Mouse (Mus musculus): Measurements from ENCODE around the gene Fev. TPM values are rescaled to one million over a fixed set of nuclear protein-coding genes. Genes with fewer than 3 reads are reported as not detected.

Gene Fev
- under 1 TPM in 1 of 4 experiments, not detected in 3; 0.37 TPM for total RNA-seq (2022)

GRCm38 (mm10) chr1:74885369-74886042 is at the start of gene Fev:
Gene Fev, minus strand, starts transcription at chr1:74885419.
- DNase-seq (ENCODE audit: low spot score in 2 of 2), result no peak

DNA sequence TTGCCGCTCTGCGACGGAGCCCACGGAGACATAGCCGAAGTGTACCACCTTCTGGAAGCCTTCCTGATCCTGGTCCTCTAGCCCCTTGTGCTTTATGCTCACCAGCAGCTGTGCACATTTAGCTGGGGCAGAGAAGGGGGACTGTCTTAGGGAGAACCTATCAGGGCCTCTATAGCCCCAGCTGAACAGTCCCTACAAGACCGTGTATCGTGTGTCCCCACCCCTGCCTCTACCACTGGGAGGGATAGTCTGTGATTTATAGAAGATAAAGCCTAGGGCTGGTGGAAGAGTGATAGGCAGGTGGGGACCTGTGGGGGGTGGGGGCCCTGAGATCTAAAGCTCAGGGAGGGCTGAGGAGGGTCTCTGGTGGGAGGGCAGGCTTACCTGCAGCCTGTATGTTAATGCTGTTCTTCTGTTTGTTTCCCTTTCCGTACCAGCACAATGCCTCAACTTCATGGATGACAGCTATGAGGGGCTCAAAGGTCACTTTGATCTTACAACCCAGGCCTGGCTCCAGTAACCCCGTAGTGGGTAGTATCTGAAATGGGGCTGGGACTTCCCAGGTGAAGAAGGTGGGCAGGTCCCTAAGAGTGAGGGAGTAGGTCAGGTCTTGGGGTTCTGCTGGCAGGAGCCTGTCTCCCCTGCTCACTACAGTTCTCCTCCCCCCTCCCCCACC is 42.5 kb upstream of the Fev start:
- no peak for DNase-seq (ENCODE audit: low spot score in 2 of 2)

GRCm38 (mm10) chr1:74926721-74927120 is 41.5 kb upstream of the Fev start:
- no peak for DNase-seq (ENCODE audit: low spot score in 2 of 2)

- no peak for DNase-seq (ENCODE audit: low spot score in 2 of 2)
Observed at GRCm38 (mm10) chr1:74924464-74924863, 39.2 kb upstream of the Fev start.

GRCm38 (mm10) chr1:74915706-74916105 is 30.5 kb upstream of the Fev start:
- no peak for DNase-seq (ENCODE audit: low spot score in 2 of 2)

- DNase-seq (ENCODE audit: low spot score in 2 of 2), result no peak
Observed at GRCm38 (mm10) chr1:74902191-74902590, 17.0 kb upstream of the Fev start.

DNA sequence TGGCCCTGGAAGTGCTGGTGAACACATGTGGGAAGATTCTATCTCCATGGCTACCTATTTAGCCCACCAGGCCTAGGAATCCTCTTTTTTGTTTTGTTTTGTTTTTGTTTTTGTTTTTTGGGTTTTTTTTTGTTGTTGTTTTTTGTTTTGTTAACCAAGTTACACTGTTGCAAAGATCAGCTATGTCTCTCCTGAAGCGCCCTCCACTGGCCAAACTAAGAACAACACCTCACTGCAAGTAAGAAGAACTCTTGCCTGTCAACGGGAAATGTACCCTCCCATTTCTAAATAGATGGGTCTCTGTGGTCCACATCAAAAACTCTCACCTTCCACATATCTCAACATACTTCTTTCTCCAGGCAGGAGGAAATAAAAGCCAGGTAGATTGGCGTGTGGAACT is 16.5 kb upstream of the Fev start:
- DNase-seq (ENCODE audit: low spot score in 2 of 2), result peak in 1 of 2 experiments; percentile 55

DNA sequence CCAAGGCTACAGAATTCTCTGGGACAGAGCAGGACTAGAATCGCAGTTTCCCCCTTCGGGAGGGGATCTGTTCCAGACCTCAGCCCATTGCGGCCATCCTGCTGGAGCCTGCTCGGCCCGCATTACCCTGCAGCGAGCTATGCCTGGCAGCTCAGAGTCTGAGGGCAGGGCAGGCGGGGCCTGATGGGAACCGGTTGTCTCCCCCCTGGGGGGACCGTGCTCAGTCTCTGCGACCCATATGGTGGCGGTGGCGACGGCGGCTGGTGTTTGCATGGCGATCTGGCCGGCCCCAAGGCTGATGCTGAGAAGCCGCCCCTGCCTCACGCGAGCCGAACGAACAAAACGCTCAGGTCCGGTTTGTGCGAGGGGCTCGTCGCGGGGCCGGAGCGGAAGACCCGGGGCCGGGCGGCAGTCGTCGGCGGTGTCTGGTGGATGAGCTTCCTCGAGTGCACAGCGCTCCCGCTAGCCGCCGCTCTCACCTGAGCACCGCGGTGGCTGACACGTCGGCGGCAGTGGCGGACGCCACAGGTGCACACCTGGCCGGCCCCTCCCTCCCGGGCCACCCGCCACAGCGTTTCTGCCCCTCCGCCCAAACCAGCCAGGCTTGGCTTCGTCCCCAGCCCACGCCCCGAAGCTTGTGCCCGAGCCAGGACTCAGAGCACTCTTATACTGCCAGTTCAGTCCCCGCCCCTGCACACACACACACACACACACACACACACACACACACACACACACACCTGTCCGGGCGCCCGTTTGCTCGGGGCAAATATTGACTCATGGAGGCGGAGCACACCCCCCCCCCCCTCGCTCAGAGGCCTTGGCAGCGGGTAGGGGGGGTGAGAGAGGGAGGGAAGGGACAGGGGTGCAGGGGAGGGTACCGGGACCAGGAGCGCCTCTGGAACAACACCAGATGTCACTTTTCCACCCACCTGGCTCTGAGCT is 15.4 kb upstream of the Fev start:
- DNase-seq (ENCODE audit: low spot score in 2 of 2), result no peak

GRCm38 (mm10) chr1:74898656-74899431 is 13.6 kb upstream of the Fev start:
- no peak for DNase-seq (ENCODE audit: low spot score in 2 of 2)

DNA sequence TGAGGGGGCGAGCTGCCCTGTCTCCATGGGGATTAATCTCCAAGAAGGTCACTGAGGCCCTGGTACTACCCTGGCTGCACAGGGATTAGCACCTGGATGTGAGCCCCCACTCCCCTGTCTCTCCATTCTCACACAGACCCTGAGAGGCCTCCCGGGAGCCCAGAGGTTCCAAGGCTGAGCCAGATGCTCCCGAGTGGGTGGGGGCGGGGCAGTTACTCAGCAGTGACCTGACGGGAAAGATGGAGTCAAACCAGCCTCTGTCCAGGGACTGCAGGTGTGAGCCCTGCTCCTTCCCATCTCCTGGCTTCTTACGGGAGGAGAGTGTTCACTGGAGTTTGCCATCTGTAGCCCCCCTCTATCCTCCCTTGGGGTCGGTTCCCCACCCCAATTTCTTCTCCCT is 12.8 kb upstream of the Fev start:
- no peak for DNase-seq (ENCODE audit: low spot score in 2 of 2)

- DNase-seq (ENCODE audit: low spot score in 2 of 2), result no peak
Observed at GRCm38 (mm10) chr1:74894966-74895365, 9.7 kb upstream of the Fev start.

DNA sequence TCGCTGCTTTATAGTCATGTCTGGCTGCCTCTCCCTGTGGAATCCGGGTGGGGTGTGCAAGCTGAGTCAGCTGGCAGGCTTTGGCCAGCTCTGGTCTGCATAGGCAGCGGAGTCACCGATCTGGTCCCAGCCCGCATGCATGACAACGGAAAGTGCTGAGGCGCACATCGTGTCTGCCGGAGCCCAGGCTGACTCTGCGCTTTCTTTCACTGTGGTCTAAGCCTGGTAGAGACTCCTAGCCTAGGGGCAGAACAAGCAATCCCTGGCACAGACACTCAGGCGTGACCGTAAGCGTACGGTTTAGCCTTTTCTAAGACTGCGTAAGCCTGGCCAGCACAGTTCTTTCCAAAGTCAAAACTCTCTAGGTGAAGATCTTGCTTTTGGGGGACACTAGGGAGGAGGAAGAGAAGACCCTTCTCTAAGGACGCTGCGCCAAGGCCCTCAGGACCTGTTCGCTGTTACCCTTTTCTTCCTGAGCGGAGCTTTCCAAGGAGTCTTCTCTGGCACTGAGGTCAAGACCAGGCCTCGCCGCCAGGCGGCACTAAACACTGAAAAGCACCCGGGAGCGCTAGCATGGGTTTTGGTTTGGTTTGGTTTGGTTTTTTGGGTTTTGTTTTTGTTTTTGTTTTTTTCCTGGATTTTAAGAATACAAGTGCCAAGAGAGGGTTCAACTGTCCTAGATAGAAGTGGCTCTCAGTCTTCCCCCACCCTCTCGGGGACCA is 8.1 kb upstream of the Fev start, which contains the start of gene Cryba2:
TSS of gene Cryba2 (minus strand) at position 10 of the 722 bp plus-strand sequence.
- no peak for DNase-seq (ENCODE audit: low spot score in 2 of 2)

DNA sequence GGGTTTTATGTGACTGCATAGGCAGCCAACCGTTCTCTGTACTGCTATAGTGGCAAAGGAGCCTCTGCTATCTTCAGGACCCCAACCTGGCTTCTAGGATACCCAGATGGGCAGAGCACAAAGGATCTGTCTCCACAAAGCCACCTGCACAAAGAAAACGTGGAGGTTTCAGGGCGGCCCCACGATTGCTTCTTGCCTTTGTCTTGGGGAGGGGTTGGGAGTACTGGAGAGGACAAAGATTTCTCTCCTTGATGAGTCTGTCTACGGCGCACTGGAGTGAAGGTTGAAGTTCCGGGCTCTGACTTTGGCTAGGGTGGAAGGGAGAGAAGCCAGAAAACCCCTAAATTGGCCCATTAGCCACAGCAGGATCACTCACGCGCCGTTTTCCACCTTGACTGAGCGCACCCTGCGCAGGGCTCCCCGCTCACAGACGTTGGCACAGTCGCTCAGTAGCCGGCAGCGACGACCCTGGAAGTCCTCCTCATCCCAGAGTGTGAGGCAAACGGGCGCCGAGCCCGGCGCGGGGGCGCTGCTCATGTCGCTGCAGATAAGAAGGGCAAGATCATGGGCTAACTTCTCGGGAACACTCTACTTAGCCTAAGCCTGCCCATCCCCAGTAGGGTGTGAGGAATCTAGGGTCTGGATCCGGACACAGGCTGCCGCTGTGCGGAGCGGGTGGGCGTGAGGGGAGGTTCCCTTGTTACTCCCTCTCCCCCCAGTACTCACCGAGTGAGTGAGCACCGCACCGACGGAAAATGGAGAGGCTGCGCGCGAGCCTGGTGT is 7.3 kb upstream of the Fev start:
- DNase-seq (ENCODE audit: low spot score in 2 of 2), result no peak

GRCm38 (mm10) chr1:74891513-74891912 is 6.3 kb upstream of the Fev start:
- no peak for DNase-seq (ENCODE audit: low spot score in 2 of 2)

DNA sequence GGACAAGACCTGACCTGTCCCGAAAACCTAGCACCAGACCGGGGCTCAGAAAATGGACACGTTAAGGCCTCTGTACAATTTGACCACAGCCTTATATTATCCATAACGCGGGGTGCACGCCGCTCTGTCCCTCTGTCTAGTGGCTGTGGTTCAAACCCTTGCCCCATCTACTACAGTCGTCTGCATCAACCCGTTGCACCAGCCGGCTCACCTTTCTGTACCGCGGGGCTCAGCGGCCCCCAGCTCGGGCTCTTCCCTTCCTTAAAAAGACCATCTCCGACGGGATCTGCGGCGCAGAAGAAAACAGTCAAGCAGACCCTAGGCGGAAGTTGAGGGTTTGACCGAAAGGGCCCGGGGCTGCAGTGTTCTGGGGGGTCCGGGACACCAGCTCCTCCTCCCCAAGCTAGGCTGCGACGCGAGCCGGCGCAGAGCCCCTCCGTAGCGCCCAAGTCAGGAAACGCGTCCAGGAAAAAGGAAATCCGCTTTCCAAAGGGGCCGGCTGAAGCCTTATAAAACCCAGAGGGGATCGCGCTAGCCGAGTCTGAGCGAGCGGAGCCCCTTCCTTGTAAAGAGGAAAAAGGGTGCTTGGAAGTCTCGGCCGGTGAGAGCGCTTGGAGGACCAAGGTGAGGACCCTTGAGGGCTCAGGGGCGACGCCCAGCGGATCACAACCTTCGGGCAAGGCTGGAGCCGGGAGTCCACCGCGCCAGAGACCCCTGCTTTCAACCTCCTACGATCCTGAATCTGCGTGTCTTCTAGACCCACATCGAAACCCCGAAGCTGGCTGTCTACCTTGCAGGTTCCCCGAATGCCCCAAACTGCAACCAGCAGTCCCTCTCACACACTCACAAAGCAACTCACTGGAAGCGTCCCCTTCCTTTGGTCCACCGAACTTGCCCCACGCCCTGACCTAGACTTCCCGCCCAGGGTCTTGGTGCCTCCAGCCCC is 750 bp downstream of the Fev start:
- DNase-seq (ENCODE audit: low spot score in 2 of 2), result no peak

- no peak for DNase-seq (ENCODE audit: low spot score in 2 of 2)
Observed at GRCm38 (mm10) chr1:74883441-74883840, 1.8 kb downstream of the Fev start.

- DNase-seq (ENCODE audit: low spot score in 2 of 2), result no peak
Observed at GRCm38 (mm10) chr1:74882828-74883227, 2.4 kb downstream of the Fev start.

DNA sequence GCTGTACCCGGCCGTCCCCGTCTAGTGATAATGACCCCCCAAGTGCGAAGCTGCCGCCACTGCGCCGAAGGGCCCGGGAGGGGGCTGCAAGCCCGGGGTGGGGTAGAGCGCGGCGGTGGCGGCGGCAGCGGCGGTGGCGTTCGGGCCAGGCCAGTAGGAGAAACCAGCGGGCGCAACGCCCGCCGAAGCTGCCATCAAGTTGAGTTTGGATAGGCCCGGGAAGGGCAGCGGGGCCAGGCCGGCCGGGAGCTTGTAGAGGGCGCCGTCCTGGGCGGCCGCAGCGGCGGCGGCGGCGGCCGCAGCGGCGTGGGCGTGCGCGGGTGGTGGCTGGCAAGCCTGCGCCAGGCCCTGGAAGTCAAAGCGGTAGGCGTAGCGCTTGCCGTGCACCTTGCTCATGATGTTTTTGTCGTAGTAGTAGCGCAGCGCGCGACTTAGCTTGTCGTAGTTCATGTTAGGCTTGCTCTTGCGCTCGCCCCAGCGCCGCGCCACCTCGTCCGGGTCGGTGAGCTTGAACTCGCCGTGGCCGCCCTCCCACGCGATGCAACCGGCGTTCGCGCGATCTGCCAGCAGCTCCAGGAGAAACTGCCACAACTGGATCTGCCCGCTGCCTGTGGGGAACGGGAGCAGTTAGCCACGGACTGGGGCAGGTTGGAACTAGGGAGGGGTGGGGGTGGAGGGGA is 3.0 kb downstream of the Fev start:
- no peak for DNase-seq (ENCODE audit: low spot score in 2 of 2)
